Mouse (Mus musculus) heart, adult 2 months (tissue): ENCODE measurements around the gene Blm. TPM values are rescaled to one million over a fixed set of nuclear protein-coding genes. Genes with fewer than 3 reads are reported as not detected.

Source experiments
- DNase-seq, 2 experiments: peaks; one replicate each; pipeline ENCODE4 v3.0.0; 2021
- H3K27ac ChIP-seq: fragments of 200-600 bp; 2 replicates; pipeline ENCODE4 v1.8.1; 2022
- H3K27me3 ChIP-seq: fragments of 200-500 bp; 2 replicates; pipeline ENCODE4 v1.6.1; 2012; ENCODE audit warnings: mild to moderate bottlenecking, low read length, inconsistent platforms, mixed read lengths; ENCODE audit not compliant: control insufficient read depth, insufficient read depth
- H3K36me3 ChIP-seq: fragments of 200-500 bp; 2 replicates; pipeline ENCODE4 v1.6.1; 2012; ENCODE audit warnings: low read length, inconsistent platforms; ENCODE audit not compliant: control insufficient read depth, insufficient read depth
- H3K4me1 ChIP-seq: fragments of 200-500 bp; 2 replicates; pipeline ENCODE4 v1.6.1; 2011; ENCODE audit warnings: low read length; ENCODE audit not compliant: control insufficient read depth, insufficient read depth
- H3K4me3 ChIP-seq: fragments of 200-600 bp; 2 replicates; pipeline ENCODE4 v1.8.1; 2022
- H3K79me2 ChIP-seq: fragments of 200-500 bp; replicated peaks from 2 replicates; pipeline ENCODE4 v1.6.1; 2012; ENCODE audit warnings: mild to moderate bottlenecking, inconsistent platforms, low read length, moderate library complexity, mixed read lengths; ENCODE audit not compliant: control insufficient read depth, insufficient read depth
- H3K9ac ChIP-seq: fragments of 200-500 bp; 2 replicates; pipeline ENCODE4 v1.6.1; 2012; ENCODE audit warnings: low read depth, mild to moderate bottlenecking, control low read depth, inconsistent platforms, low read length, mixed read lengths
- CTCF ChIP-seq: fragments of 200-600 bp; IDR thresholded peaks from 2 replicates; pipeline ENCODE4 v1.8.1; 2022; ENCODE audit warnings: antibody characterized with exemption, mild to moderate bottlenecking, moderate library complexity
- EP300 ChIP-seq: fragments of 200-500 bp; IDR thresholded peaks from 2 replicates; pipeline ENCODE4 v1.6.1; 2011; ENCODE audit warnings: low read depth, low read length, control low read depth; ENCODE audit not compliant: insufficient read depth
- POLR2A ChIP-seq: fragments of 200-500 bp; IDR thresholded peaks from 2 replicates; pipeline ENCODE4 v1.6.1; 2011; ENCODE audit warnings: mild to moderate bottlenecking, low read depth, low read length, control low read depth; ENCODE audit not compliant: insufficient read depth
- WGBS: fragments of 180-500 bp; shearing (Covaris S2); methylation state at CpG from one replicate; pipeline ENCODE4 v1.1.7; 2018; 5-methylcytosine and 5-hydroxymethylcytosine counted together
- intact Hi-C: fragments of 180-260 bp; cut with DNase I; formaldehyde crosslinking; loops from one replicate; pipeline ENCODE4 v1.15.1; 2025
- polyA plus RNA-seq: library from polyadenylated mRNA; depleted of rRNA; stranded (reverse); fragments of >200 nt; gene quantifications from 2 replicates; pipeline ENCODE4 v1.2.3, GENCODE M21; 2012
- total RNA-seq, 2 experiments: library from RNA; stranded (reverse); gene quantifications; 2 replicates each; pipeline ENCODE4 v1.2.3; 2021

Blm gene
- total and polyA plus RNA-seq, 3 experiments = 0.59 to 1.3 (median 0.91) TPM

- Histone ChIP-seq H3K9ac (no peak overlapping the region), H3K27me3 (no peaks in the 10 kb centered on the region), H3K36me3 (no peaks in the 10 kb centered on the region; the same call in 1 of the 2 replicates), H3K4me3 (no peak overlapping the region), H3K4me1 (no peaks in the 10 kb centered on the region; the same call in 1 of the 2 replicates), H3K27ac (no peak overlapping the region), H3K79me2 (no peaks in the 10 kb centered on the region)
- intact Hi-C loops = no loop called here
- TF ChIP-seq CTCF = no peak
- no peak for TF ChIP-seq EP300
- no peak for TF ChIP-seq POLR2A
- 85% methylated on average over 3 of the region's 3 CpGs for WGBS
- no peak for DNase-seq
Observed at GRCm38 (mm10) chr7:80491086-80491485, 43.8 kb downstream of the Blm start.

GRCm38 (mm10) chr7:80490351-80490750, 44.6 kb downstream of the Blm start:
- Histone ChIP-seq H3K9ac (no peak overlapping the region), H3K27ac (no peak overlapping the region), H3K36me3 (no peaks in the 10 kb centered on the region; the same call in 1 of the 2 replicates), H3K4me3 (no peak overlapping the region), H3K27me3 (no peaks in the 10 kb centered on the region), H3K4me1 (no peaks in the 10 kb centered on the region; the same call in 1 of the 2 replicates), H3K79me2 (no peaks in the 10 kb centered on the region)
- WGBS = 96% methylated on average over 2 of the region's 2 CpGs
- TF ChIP-seq POLR2A = no peak
- TF ChIP-seq CTCF = no peak
- TF ChIP-seq EP300 = no peak
- no peak for DNase-seq
- intact Hi-C loops = no loop called here

GRCm38 (mm10) chr7:80489445-80489844, 45.5 kb downstream of the Blm start:
- no peak for TF ChIP-seq CTCF
- TF ChIP-seq POLR2A = no peak
- no peak for TF ChIP-seq EP300
- 54% methylated on average over 1 of the region's 1 CpGs for WGBS
- no peaks in the 10 kb centered on the region for H3K27me3 ChIP-seq
- H3K4me1 ChIP-seq = no peaks in the 10 kb centered on the region; the same call in 1 of the 2 replicates
- H3K36me3 ChIP-seq = no peaks in the 10 kb centered on the region; the same call in 1 of the 2 replicates
- no peak overlapping the region for H3K27ac ChIP-seq
- no peak for DNase-seq
- H3K9ac ChIP-seq = no peak overlapping the region
- no peak overlapping the region for H3K4me3 ChIP-seq
- no peaks in the 10 kb centered on the region for H3K79me2 ChIP-seq
- intact Hi-C loops = no loop called here

GRCm38 (mm10) chr7:80487239-80487638, 47.7 kb downstream of the Blm start:
- no peaks in the 10 kb centered on the region for H3K36me3 ChIP-seq
- intact Hi-C loops = no loop called here

GRCm38 (mm10) chr7:80480097-80480496, 54.8 kb downstream of the Blm start:
- Histone ChIP-seq H3K4me1 (no peaks in the 10 kb centered on the region), H3K4me3 (no peak overlapping the region), H3K27me3 (no peaks in the 10 kb centered on the region), H3K9ac (no peak overlapping the region), H3K79me2 (no peaks in the 10 kb centered on the region), H3K36me3 (no peaks in the 10 kb centered on the region), H3K27ac (no peak overlapping the region)
- intact Hi-C loops = no loop called here
- no peak for DNase-seq
- WGBS = 70% methylated on average over 7 of the region's 7 CpGs
- TF ChIP-seq EP300 (no peak), POLR2A (no peak), CTCF (no peak)

More at GRCm38 (mm10) chr7:80487239-80487638, 47.7 kb downstream of the Blm start:
- no peaks in the 10 kb centered on the region for H3K4me1 ChIP-seq
- H3K27ac ChIP-seq = no peak overlapping the region
- TF ChIP-seq POLR2A = no peak
- TF ChIP-seq EP300 = no peak
- TF ChIP-seq CTCF = no peak
- DNase-seq = no peak
- no peaks in the 10 kb centered on the region for H3K27me3 ChIP-seq
- H3K4me3 ChIP-seq = no peak overlapping the region
- no peaks in the 10 kb centered on the region for H3K79me2 ChIP-seq
- 72% methylated on average over 4 of the region's 4 CpGs for WGBS
- no peak overlapping the region for H3K9ac ChIP-seq

GRCm38 (mm10) chr7:80473837-80474236, 61.1 kb downstream of the Blm start:
- Histone ChIP-seq H3K4me3 (no peak overlapping the region), H3K4me1 (no peaks in the 10 kb centered on the region), H3K27me3 (no peaks in the 10 kb centered on the region), H3K27ac (no peak overlapping the region), H3K79me2 (no peaks in the 10 kb centered on the region), H3K9ac (no peak overlapping the region), H3K36me3 (no peaks in the 10 kb centered on the region; the same call in 1 of the 2 replicates)
- intact Hi-C loops = loop anchor here (5.0 kb wide), 2 partner anchors 68 to 98 kb away; no protein-coding TSS in a partner anchor
- DNase-seq = no peak
- TF ChIP-seq POLR2A (no peak), EP300 (no peak), CTCF (no peak)
- 93% methylated on average over 7 of the region's 7 CpGs for WGBS
